Comparison of ENCODE assay signal across 13 mouse cellular contexts in genomic region chr14:119832012-119832325, GRCm38 (mm10).
DNase-seq lines count a peak whose midpoint lies in the region; ATAC-seq lines count a peak whose summit lies in the region.
"Had no signal": no experiment of that assay in that cellular context is flagged by ENCODE, and none has a peak within 500 bp of the region (broad histone marks: within the 10 kb centered on the region; RNA-seq: fewer than 3 reads in every experiment).

No protein-coding gene starts in this region.

- peak overlapping the region; percentile 27; the same call in 1 of the 2 replicates for H3K4me2 ChIP-seq in embryonic facial prominence, embryonic 12.5 days (replicated peaks)
- peak overlapping the region; percentile 25 for H3K4me2 ChIP-seq in hindbrain, embryonic 12.5 days (replicated peaks)
- H3K4me2 ChIP-seq in embryonic facial prominence, embryonic 13.5 days = peak overlapping the region; percentile 53
- H3K4me2 ChIP-seq in intestine, embryonic 16.5 days (ENCODE audit: low read depth, low read length) = peak overlapping the region; percentile 33; the same call in 1 of the 2 replicates

- H3K4me3 ChIP-seq in embryonic facial prominence, embryonic 12.5 days = no peak overlapping the region
- H3K4me3 ChIP-seq in embryonic facial prominence, embryonic 10.5 days = no peak overlapping the region
- H3K4me3 ChIP-seq in hindbrain, embryonic 12.5 days = no peak overlapping the region
- no peak overlapping the region for H3K4me3 ChIP-seq in hindbrain, embryonic 10.5 days
- H3K4me3 ChIP-seq in embryonic facial prominence, embryonic 13.5 days = no peak overlapping the region
- no peak overlapping the region for H3K4me3 ChIP-seq in intestine, embryonic 16.5 days (ENCODE audit: low read length)
- H3K4me3 ChIP-seq: left cerebral cortex, adult 2 months had no signal

- no peaks in the 10 kb centered on the region for H3K27me3 ChIP-seq in embryonic facial prominence, embryonic 12.5 days
- no peaks in the 10 kb centered on the region for H3K27me3 ChIP-seq in embryonic facial prominence, embryonic 10.5 days (replicated peaks; ENCODE audit: low read depth, poor library complexity, severe bottlenecking)
- no peaks in the 10 kb centered on the region for H3K27me3 ChIP-seq in hindbrain, embryonic 12.5 days
- no peaks in the 10 kb centered on the region for H3K27me3 ChIP-seq in hindbrain, embryonic 10.5 days (ENCODE audit: insufficient read depth, poor library complexity, severe bottlenecking)
- H3K27me3 ChIP-seq in embryonic facial prominence, embryonic 13.5 days = no peaks in the 10 kb centered on the region
- no peaks in the 10 kb centered on the region for H3K27me3 ChIP-seq in intestine, embryonic 16.5 days (replicated peaks; ENCODE audit: control insufficient read depth, insufficient read depth, low read length)

- 58% methylated on average over 7 of the region's 7 CpGs for WGBS in embryonic facial prominence, embryonic 12.5 days
- WGBS in embryonic facial prominence, embryonic 10.5 days = 80% methylated on average over 7 of the region's 7 CpGs
- 66% methylated on average over 7 of the region's 7 CpGs for WGBS in hindbrain, embryonic 12.5 days
- WGBS in hindbrain, embryonic 10.5 days = 78% methylated on average over 7 of the region's 7 CpGs
- 43% methylated on average over 7 of the region's 7 CpGs for WGBS in embryonic facial prominence, embryonic 13.5 days
- 85% methylated on average over 7 of the region's 7 CpGs for WGBS in intestine, embryonic 16.5 days

- no peaks in the 10 kb centered on the region for H3K36me3 ChIP-seq in embryonic facial prominence, embryonic 12.5 days
- no peaks in the 10 kb centered on the region for H3K36me3 ChIP-seq in embryonic facial prominence, embryonic 10.5 days (replicated peaks)
- no peaks in the 10 kb centered on the region for H3K36me3 ChIP-seq in hindbrain, embryonic 12.5 days
- no peaks in the 10 kb centered on the region for H3K36me3 ChIP-seq in hindbrain, embryonic 10.5 days
- no peaks in the 10 kb centered on the region for H3K36me3 ChIP-seq in embryonic facial prominence, embryonic 13.5 days
- no peaks in the 10 kb centered on the region for H3K36me3 ChIP-seq in intestine, embryonic 16.5 days (ENCODE audit: control insufficient read depth, insufficient read depth, low read length)

- peaks cover 7% of the 10 kb centered on the region; the same call in 1 of the 2 replicates for H3K4me1 ChIP-seq in embryonic facial prominence, embryonic 12.5 days
- peaks cover 16% of the 10 kb centered on the region for H3K4me1 ChIP-seq in embryonic facial prominence, embryonic 10.5 days
- peaks cover 27% of the 10 kb centered on the region for H3K4me1 ChIP-seq in hindbrain, embryonic 12.5 days
- H3K4me1 ChIP-seq in hindbrain, embryonic 10.5 days (replicated peaks) = peaks cover 25% of the 10 kb centered on the region
- peaks cover 20% of the 10 kb centered on the region for H3K4me1 ChIP-seq in embryonic facial prominence, embryonic 13.5 days
- peaks cover 6% of the 10 kb centered on the region; the same call in 1 of the 2 replicates for H3K4me1 ChIP-seq in intestine, embryonic 16.5 days (ENCODE audit: control insufficient read depth, insufficient read depth, low read length)

- no peak for DNase-seq in embryonic facial prominence, embryonic 10.5 days (ENCODE audit: low spot score)
- DNase-seq in hindbrain, embryonic 10.5 days (ENCODE audit: low spot score) = no peak
- DNase-seq in cerebellum, adult 9-10 months = no peak
- DNase-seq in gastrocnemius, adult 8-10 months (ENCODE audit: low spot score in 2 of 2) = no peak
- DNase-seq: cerebellum, adult 11-12 months; kidney, postnatal 36 days; right cerebral cortex, adult 18-20 months had no signal

- no peaks in the 10 kb centered on the region for H3K9me3 ChIP-seq in embryonic facial prominence, embryonic 12.5 days
- H3K9me3 ChIP-seq in embryonic facial prominence, embryonic 10.5 days = no peaks in the 10 kb centered on the region
- H3K9me3 ChIP-seq in hindbrain, embryonic 12.5 days (replicated peaks) = no peaks in the 10 kb centered on the region
- no peaks in the 10 kb centered on the region for H3K9me3 ChIP-seq in hindbrain, embryonic 10.5 days
- H3K9me3 ChIP-seq in embryonic facial prominence, embryonic 13.5 days = no peaks in the 10 kb centered on the region
- no peaks in the 10 kb centered on the region for H3K9me3 ChIP-seq in intestine, embryonic 16.5 days (ENCODE audit: control insufficient read depth, low read length)

- no peak; the same call in 1 of the 2 replicates for ATAC-seq in embryonic facial prominence, embryonic 12.5 days (ENCODE audit: insufficient number of reproducible peaks, insufficient read depth, low FRiP score, low TSS enrichment)
- no peak for ATAC-seq in hindbrain, embryonic 12.5 days (ENCODE audit: low FRiP score)
- ATAC-seq in embryonic facial prominence, embryonic 13.5 days (ENCODE audit: insufficient number of reproducible peaks, insufficient read depth, low FRiP score, low TSS enrichment, low read depth) = no peak
- ATAC-seq in intestine, embryonic 16.5 days = no peak

- no peak overlapping the region for H3K9ac ChIP-seq in embryonic facial prominence, embryonic 12.5 days
- H3K9ac ChIP-seq in hindbrain, embryonic 12.5 days = no peak overlapping the region
- no peak overlapping the region for H3K9ac ChIP-seq in embryonic facial prominence, embryonic 13.5 days
- H3K9ac ChIP-seq in intestine, embryonic 16.5 days (ENCODE audit: low read depth, low read length) = no peak overlapping the region
- H3K9ac ChIP-seq: liver, embryonic 14.5 days had no signal

- H3K27ac ChIP-seq in embryonic facial prominence, embryonic 12.5 days = no peak overlapping the region
- no peak overlapping the region for H3K27ac ChIP-seq in embryonic facial prominence, embryonic 10.5 days (replicated peaks)
- peak overlapping the region; percentile 66 for H3K27ac ChIP-seq in hindbrain, embryonic 12.5 days
- no peak overlapping the region for H3K27ac ChIP-seq in hindbrain, embryonic 10.5 days
- no peak overlapping the region for H3K27ac ChIP-seq in embryonic facial prominence, embryonic 13.5 days
- no peak overlapping the region for H3K27ac ChIP-seq in intestine, embryonic 16.5 days (ENCODE audit: low read length)
- H3K27ac ChIP-seq: left cerebral cortex, adult 2 months; liver, embryonic 14.5 days had no signal
